Mouse (Mus musculus) cerebellum, postnatal 36 days (tissue): Measurements from ENCODE around the gene Tsc22d2.
A peak's percentile ranks its signal among the peaks of the same experiment; 100 is the strongest.
"Not testable (repeated sequence)": the region's sequence is repeated elsewhere in the genome, so short reads cannot be mapped to it uniquely, and the experiment has no call there.

Experiments used
- DNase-seq, 2 experiments: peaks; one replicate each; pipeline ENCODE4 v3.0.0; 2021 to 2022; ENCODE audit warnings: mixed read lengths in 2 of 2

The Tsc22d2 gene

DNA sequence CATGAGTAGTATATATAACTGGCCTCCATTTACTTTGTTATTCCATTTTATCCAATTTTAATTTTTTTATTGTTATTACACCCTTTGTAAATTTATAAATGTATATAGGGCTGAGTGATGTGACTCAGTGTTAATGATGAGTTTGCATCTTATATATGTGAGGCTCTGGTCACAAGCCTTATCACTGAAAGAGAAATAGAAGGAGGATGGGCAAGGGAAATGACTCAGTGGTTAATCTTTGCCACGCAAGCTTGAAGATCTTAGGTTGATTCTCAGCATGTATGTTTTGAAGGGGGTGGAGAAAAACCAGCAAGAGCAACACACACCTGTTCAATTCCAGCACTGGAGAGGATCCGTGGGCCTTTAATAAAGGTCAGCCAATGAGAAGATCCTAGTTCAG is 19.9 kb downstream of the Tsc22d2 start:
- no peak for DNase-seq

DNA sequence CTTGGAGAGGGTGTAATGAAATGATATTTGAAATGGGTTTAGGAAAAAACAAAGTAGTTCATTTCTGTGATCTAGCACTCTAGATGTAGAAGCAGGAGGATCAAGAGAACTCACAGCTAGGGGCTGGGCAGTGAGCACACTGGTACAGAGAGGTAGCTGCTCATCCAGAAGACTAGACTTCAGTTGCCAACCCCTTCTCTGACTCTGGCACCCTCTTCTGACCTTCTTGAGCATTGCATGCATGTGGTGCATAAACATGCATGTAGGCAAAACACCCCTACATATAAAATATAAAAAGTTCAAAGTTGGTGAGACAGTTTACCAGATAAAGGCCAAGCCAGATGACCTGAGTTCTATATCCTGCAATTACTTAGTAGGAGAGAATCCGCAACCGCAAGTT is 33.7 kb downstream of the Tsc22d2 start:
- DNase-seq, result no peak

- no peak for DNase-seq
Observed at GRCm38 (mm10) chr3:58449487-58449886, 35.0 kb downstream of the Tsc22d2 start.

- DNase-seq, result no peak
Observed at GRCm38 (mm10) chr3:58454414-58455205, 40.1 kb downstream of the Tsc22d2 start.

DNA sequence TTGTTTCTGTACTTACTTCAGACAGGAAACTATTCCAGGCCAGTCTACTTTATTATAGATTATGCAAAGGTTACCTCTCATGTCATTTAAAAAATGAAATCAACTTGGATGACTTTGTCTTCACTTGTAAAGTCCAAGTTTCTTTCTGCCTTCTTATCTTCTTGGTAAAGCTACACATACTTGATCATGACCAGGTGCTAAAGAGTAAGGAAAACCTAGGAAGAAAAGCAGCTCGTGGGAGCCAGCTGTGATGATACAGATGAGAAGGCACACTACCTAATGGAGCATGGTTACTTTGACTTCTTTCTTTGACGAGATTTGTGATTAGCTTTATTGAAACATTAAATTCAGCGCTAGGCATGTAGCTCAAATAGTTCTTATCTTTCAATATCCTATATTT is 40.7 kb downstream of the Tsc22d2 start:
- DNase-seq, result no peak

GRCm38 (mm10) chr3:58469655-58470437 is 55.3 kb downstream of the Tsc22d2 start:
- no peak for DNase-seq

DNA sequence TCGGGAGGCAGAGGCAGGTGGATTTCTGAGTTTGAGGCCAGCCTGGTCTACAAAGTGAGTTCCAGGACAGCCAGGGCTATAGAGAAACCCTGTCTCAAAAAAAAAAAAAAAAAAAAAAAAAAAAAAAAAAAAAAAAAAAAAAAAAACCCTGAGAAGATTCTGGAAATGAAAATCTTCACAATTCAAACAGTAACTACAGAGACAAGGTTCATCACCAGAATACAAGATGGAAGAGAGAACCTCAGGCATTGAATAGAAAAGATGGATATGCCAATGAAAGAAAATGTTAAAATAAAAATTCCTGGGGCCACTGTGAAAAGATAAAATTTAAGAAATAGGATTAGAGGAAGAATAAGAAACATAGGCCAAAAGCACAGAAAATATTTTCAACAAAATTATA is 60.8 kb downstream of the Tsc22d2 start:
- DNase-seq, result not testable (repeated sequence)

GRCm38 (mm10) chr3:58478755-58479455 is 64.4 kb downstream of the Tsc22d2 start:
- DNase-seq, result no peak

DNA sequence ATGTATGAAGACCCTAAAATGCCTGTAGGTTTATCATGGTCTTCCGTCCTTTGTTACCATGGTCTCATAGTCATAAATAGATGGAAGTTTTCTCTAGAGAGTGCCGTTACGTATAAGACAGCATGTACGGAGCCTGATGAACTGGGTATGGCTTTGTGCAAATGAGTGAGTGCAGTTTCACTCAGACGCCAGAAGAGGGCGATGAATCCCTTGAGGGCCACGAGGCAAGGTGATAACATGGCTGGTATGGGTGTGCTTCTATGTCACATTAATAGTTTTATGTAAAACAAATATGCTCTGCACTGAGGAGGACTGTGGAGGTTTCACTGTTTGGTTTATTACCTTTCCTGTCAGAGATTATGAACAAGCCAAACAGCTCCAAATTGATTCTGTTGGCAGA is 71.4 kb downstream of the Tsc22d2 start:
- DNase-seq, result no peak

GRCm38 (mm10) chr3:58487121-58487520 is 72.6 kb downstream of the Tsc22d2 start:
- DNase-seq, result no peak

DNA sequence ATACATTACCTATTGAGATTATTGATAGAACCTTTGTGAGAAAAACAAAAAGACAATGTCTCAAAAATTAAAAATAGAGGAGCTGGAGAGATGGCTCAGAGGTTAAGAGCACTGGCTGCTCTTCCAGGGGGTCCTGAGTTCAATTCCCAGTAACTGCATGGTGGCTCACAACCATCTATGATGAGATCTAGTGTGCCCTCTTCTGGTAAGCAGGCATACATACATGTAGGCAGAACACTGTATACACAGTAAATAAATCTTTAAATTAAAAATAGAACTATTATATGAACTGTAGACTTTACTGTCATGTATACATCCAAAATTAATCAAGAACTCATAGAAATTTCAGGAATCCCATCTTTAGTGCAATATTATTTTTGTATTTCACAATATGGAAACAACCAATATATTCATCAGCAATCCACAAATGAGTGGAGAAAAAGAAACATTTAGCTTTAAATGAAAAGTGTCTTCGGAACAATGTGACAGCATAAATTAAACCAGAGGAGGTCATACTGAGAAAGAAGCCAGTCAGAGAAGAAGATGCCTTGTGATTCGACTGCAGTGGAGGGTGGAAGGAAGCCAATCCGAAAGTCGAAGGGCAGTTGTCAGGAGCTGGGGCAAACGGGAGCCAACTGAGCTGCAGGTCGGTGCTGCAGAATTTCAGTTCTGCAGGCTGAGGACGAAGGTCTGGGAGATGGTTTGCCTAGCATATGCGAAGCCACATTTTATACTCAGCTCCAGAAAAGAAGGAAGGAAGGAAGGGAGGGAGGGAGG is 73.7 kb downstream of the Tsc22d2 start:
- no peak for DNase-seq

GRCm38 (mm10) chr3:58490787-58491186 is 76.3 kb downstream of the Tsc22d2 start:
- DNase-seq, result peak in 1 of 2 experiments; percentile 27

DNA sequence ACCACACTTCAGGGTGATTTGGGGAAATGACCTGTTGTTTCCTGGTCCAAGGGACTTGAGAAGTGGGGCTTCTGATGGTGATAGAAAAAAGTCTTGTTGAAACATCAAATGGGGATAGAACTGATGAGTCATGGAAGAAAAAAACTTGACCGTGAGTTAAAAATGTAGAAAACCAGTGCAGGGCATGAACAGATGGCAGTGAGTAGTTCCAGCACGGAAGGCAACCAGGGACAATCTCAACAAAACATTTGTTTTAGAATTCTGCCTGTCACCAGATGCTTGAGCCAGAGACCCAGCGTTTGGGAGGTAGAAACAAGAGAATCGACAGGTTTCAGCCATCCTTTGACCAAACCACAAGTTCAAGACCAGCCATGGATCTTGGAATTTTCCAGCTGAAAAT is 79.1 kb downstream of the Tsc22d2 start:
- DNase-seq, result no peak

GRCm38 (mm10) chr3:58501961-58502360 is 87.4 kb downstream of the Tsc22d2 start:
- DNase-seq, result no peak

- no peak for DNase-seq
Observed at GRCm38 (mm10) chr3:58503720-58504333, 89.3 kb downstream of the Tsc22d2 start.

- DNase-seq, result no peak
Observed at GRCm38 (mm10) chr3:58504676-58505075, 90.2 kb downstream of the Tsc22d2 start.

GRCm38 (mm10) chr3:58508020-58508750 is 93.7 kb downstream of the Tsc22d2 start:
- DNase-seq, result no peak

GRCm38 (mm10) chr3:58511581-58511980 is 97.1 kb downstream of the Tsc22d2 start:
- no peak for DNase-seq

DNA sequence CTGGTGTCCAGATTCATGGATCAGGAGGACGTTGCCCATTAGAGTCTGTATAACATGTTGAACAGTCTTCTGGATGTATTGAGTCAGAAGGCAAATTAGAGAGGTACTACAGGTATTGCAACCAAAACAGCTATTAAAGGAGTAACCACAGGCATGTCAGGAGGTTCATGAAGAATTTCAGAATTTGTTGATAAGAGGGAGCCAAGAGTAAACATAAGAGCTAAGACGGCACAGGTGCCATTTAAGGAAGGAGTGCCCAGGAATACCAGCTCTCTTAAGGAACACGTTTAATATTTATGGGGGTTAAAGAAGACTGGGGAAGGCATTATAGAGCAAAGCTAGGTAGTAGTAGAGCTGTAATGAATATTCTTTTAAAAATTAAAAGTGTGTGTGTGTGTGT is 98.2 kb downstream of the Tsc22d2 start:
- DNase-seq, result no peak

- DNase-seq, result no peak
Observed at GRCm38 (mm10) chr3:58513483-58513882, 99.0 kb downstream of the Tsc22d2 start.

DNA sequence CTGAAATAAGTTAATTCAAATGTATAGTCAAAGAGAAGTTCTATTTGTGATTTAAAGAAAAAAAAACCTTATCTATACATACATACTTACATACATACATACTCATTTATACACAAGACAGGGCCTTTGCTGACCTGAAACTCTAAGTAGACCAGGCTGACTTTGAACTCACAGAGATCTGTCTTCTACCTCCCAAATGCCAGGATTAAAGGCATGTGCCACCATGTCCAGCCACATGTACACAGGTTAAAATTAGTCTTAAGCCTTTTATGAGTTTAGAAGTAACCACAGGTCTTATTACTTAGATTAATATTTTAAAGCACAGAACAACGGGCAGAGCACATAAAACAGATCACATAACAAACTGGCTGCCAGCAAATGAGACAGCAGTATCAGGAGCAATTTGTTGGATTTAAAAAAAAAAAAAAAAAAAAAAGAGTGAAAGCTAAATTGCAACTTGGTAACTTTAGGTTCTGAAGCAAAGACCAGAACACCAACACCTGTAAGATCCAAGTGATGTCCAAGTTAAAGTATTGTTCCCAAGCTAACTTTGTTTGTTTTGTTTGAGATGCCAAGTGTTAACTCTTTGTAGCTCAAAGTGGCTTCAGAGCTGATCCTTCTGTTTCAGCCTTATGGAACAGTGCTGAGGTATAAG is 101.6 kb downstream of the Tsc22d2 start:
- no peak for DNase-seq
